Mouse (Mus musculus): ENCODE data around the gene Cxcl3. TPM values are rescaled to one million over a fixed set of nuclear protein-coding genes. Genes with fewer than 3 reads are reported as not detected.
A peak's percentile ranks its signal among the peaks of the same experiment; 100 is the strongest.

Cxcl3 gene
- total RNA-seq (2021), result not detected

GRCm38 (mm10) chr5:90785659-90786588, at the start of gene Cxcl3:
Gene Cxcl3 (plus strand): TSS chr5:90786103.
- no peak for DNase-seq (ENCODE audit: extremely low spot score in 1 of 2, low spot score in 2 of 2)
- intact Hi-C loops (cut with DNase I), result loop anchor here (5.0 kb wide), 1 partner anchor 124 kb away; no protein-coding TSS in a partner anchor

DNA sequence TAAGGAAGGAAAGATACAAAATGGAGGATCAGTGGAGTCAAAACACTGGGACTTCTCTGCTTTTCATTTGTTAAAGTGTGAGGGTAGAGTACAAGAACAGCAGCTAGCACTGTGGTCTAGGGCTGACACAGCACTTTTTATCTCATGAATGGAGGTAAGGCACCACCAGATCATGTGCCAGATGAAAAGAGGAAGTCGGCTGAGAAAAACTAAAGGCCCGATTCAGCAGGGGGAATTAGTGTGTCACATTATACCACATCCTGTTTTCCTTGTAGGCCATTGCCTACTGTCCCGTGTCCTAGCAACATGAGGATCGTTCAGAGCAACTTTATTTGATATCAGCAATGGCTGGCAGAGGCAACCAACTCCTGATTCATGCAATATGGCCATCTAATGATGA, 43.9 kb upstream of the Cxcl3 start:
- intact Hi-C loops (cut with DNase I), result no loop called here
- DNase-seq (ENCODE audit: extremely low spot score in 1 of 2, low spot score in 2 of 2), result no peak

GRCm38 (mm10) chr5:90753934-90754333, 32.0 kb upstream of the Cxcl3 start:
- DNase-seq (ENCODE audit: extremely low spot score in 1 of 2, low spot score in 2 of 2), result no peak
- intact Hi-C loops (cut with DNase I), result no loop called here

- no peak for DNase-seq (ENCODE audit: extremely low spot score in 1 of 2, low spot score in 2 of 2)
- intact Hi-C loops (cut with DNase I), result no loop called here
These were observed 27.8 kb upstream of the Cxcl3 start for GRCm38 (mm10) chr5:90758020-90758605.

- intact Hi-C loops (cut with DNase I), result no loop called here
- peak in 1 of 2 experiments; percentile 25 for DNase-seq (ENCODE audit: extremely low spot score in 1 of 2, low spot score in 2 of 2)
These were observed 26.5 kb upstream of the Cxcl3 start, which contains the start of gene Cxcl5 for GRCm38 (mm10) chr5:90759077-90760065. Gene Cxcl5 (plus strand): TSS chr5:90759360.

DNA sequence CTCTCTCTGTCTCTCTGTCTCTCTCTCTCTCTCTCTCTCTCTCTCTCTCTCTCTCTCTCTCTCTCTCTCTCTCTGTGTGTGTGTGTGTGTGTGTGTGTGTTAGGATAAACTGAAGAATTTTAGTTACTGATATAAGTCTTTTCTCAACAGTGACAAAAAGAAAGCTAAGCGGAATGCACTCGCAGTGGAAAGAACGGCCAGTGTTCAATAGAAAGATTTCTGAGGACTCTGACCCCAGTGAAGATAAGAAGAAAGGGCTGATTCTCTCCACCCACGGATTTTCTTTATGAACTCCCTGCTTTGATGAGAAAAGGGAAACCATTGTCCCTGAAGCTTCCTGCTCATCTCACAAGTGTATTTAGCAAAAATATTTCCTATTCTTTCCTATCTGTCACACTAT, 25.6 kb upstream of the Cxcl3 start:
- DNase-seq (ENCODE audit: extremely low spot score in 1 of 2, low spot score in 2 of 2), result no peak
- intact Hi-C loops (cut with DNase I), result no loop called here

- DNase-seq (ENCODE audit: extremely low spot score in 1 of 2, low spot score in 2 of 2), result no peak
- intact Hi-C loops (cut with DNase I), result no loop called here
These were observed 25.1 kb upstream of the Cxcl3 start for GRCm38 (mm10) chr5:90760844-90761243.

DNA sequence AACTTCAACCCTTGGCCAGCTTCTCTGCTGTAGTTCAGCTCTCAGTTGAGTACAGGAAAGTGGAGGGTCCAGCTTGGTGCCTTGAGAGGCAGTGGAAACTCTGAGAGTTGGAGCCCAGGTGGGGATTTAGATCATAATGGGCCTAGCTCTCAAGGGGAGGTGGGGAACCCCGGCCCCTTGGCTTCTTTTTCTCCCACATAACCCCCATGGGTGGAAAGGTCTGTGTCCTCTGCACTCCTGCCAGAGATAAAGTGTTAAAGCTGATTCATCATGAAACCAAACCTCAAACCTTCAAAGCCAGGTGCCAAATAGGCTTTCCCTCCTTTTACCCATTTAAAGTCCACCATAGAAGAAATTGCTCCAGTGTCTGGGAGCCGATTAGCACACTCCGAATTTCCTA, 24.1 kb upstream of the Cxcl3 start:
- DNase-seq (ENCODE audit: extremely low spot score in 1 of 2, low spot score in 2 of 2), result no peak

GRCm38 (mm10) chr5:90763912-90764665, 21.8 kb upstream of the Cxcl3 start:
- intact Hi-C loops (cut with DNase I), result no loop called here
- no peak for DNase-seq (ENCODE audit: extremely low spot score in 1 of 2, low spot score in 2 of 2)

More for the DNA sequence above, 24.1 kb upstream of the Cxcl3 start:
- intact Hi-C loops (cut with DNase I), result no loop called here

GRCm38 (mm10) chr5:90765821-90766606, 19.9 kb upstream of the Cxcl3 start:
- no peak for DNase-seq (ENCODE audit: extremely low spot score in 1 of 2, low spot score in 2 of 2)
- intact Hi-C loops (cut with DNase I), result no loop called here

- no peak for DNase-seq (ENCODE audit: extremely low spot score in 1 of 2, low spot score in 2 of 2)
- intact Hi-C loops (cut with DNase I), result no loop called here
These were observed 17.7 kb upstream of the Cxcl3 start, which contains the start of gene Ppbp for GRCm38 (mm10) chr5:90768218-90768617. Gene Ppbp (plus strand): TSS chr5:90768518.

DNA sequence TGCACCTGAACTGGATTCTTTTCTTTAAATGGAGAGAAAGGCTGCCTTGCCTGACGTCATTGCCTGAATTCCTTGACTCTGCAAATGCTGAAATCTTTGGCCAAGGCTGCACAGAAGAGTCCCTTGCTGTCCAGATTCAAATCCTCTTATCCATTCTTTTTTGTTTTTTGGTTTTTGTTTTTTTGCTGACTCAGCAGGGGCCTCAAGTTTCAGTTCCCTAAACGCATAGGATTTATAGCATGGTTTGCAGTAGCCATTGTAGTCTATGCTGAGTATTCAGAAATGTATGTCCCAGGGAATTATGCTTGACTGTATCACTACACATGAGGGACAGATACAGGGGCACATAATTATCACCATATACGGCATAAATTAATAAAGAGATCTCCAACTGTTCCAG, 14.5 kb upstream of the Cxcl3 start:
- DNase-seq (ENCODE audit: extremely low spot score in 1 of 2, low spot score in 2 of 2), result no peak
- intact Hi-C loops (cut with DNase I), result no loop called here

- no peak for DNase-seq (ENCODE audit: extremely low spot score in 1 of 2, low spot score in 2 of 2)
- intact Hi-C loops (cut with DNase I), result no loop called here
These were observed 13.8 kb upstream of the Cxcl3 start, which contains the start of gene Pf4 for GRCm38 (mm10) chr5:90771880-90772653. Gene Pf4 (plus strand): TSS chr5:90772435.

GRCm38 (mm10) chr5:90775562-90775961, 10.3 kb upstream of the Cxcl3 start:
- intact Hi-C loops (cut with DNase I), result no loop called here
- no peak for DNase-seq (ENCODE audit: extremely low spot score in 1 of 2, low spot score in 2 of 2)

- no peak for DNase-seq (ENCODE audit: extremely low spot score in 1 of 2, low spot score in 2 of 2)
These were observed 8.3 kb upstream of the Cxcl3 start for GRCm38 (mm10) chr5:90777621-90778020.

GRCm38 (mm10) chr5:90778856-90779255, 7.0 kb upstream of the Cxcl3 start:
- no peak for DNase-seq (ENCODE audit: extremely low spot score in 1 of 2, low spot score in 2 of 2)
- intact Hi-C loops (cut with DNase I), result no loop called here

More at GRCm38 (mm10) chr5:90777621-90778020, 8.3 kb upstream of the Cxcl3 start:
- intact Hi-C loops (cut with DNase I), result no loop called here

GRCm38 (mm10) chr5:90783697-90784096, 2.2 kb upstream of the Cxcl3 start:
- no peak for DNase-seq (ENCODE audit: extremely low spot score in 1 of 2, low spot score in 2 of 2)
- intact Hi-C loops (cut with DNase I), result no loop called here

Data from left cerebral cortex, postnatal 10 days (tissue).